Mouse (Mus musculus) limb, embryonic 14.5 days (tissue): ENCODE data around the gene Dync1h1. TPM values are rescaled to one million over a fixed set of nuclear protein-coding genes. Genes with fewer than 3 reads are reported as not detected.
A peak's percentile ranks its signal among the peaks of the same experiment; 100 is the strongest.
"Not testable (repeated sequence)": the region's sequence is repeated elsewhere in the genome, so short reads cannot be mapped to it uniquely, and the experiment has no call there.

ENCODE experiments used
- ATAC-seq: fragments of 200-750 bp; cut with Nextera tagmentation; 2 replicates; pipeline ENCODE4 v1.8.0; 2017; ENCODE audit warnings: low read depth, moderate number of reproducible peaks, moderate TSS enrichment; ENCODE audit not compliant: low FRiP score
- DNase-seq: peaks from one replicate; pipeline ENCODE4 v3.0.0-alpha.2; 2015; ENCODE audit warnings: low spot score
- H3K27ac ChIP-seq: fragments of 300-500 bp; sonication (generic); replicated peaks from 2 replicates; pipeline ENCODE4 v1.5.1; 2014; ENCODE audit warnings: low read depth, mild to moderate bottlenecking, low read length, moderate library complexity, mixed read lengths
- H3K27me3 ChIP-seq: fragments of 300-500 bp; sonication (generic); 2 replicates; pipeline ENCODE4 v1.6.1; 2014; ENCODE audit warnings: low read length, mixed read lengths; ENCODE audit not compliant: control insufficient read depth, insufficient read depth
- H3K36me3 ChIP-seq: fragments of 300-500 bp; sonication (generic); 2 replicates; pipeline ENCODE4 v1.6.1; 2014; ENCODE audit warnings: mild to moderate bottlenecking, low read length, moderate library complexity, mixed read lengths; ENCODE audit not compliant: control insufficient read depth, insufficient read depth
- H3K4me1 ChIP-seq: fragments of 300-500 bp; sonication (generic); 2 replicates; pipeline ENCODE4 v1.6.1; 2014; ENCODE audit warnings: antibody characterized with exemption, low read length, mixed read lengths; ENCODE audit not compliant: control insufficient read depth, insufficient read depth
- H3K4me2 ChIP-seq: fragments of 300-500 bp; sonication (generic); replicated peaks from 2 replicates; pipeline ENCODE4 v1.6.1; 2014; ENCODE audit warnings: low read depth, mild to moderate bottlenecking, low read length, moderate library complexity; ENCODE audit not compliant: severe bottlenecking
- H3K4me3 ChIP-seq: fragments of 300-500 bp; sonication (generic); replicated peaks from 2 replicates; pipeline ENCODE4 v1.5.1; 2014; ENCODE audit warnings: low read length
- H3K9ac ChIP-seq: fragments of 300-500 bp; sonication (generic); 2 replicates; pipeline ENCODE4 v1.6.1; 2014; ENCODE audit warnings: mild to moderate bottlenecking, low read depth, low read length, moderate library complexity; ENCODE audit not compliant: severe bottlenecking
- H3K9me3 ChIP-seq: fragments of 300-500 bp; sonication (generic); 2 replicates; pipeline ENCODE4 v1.6.1; 2016; ENCODE audit warnings: low read length; ENCODE audit not compliant: control insufficient read depth
- POLR2A ChIP-seq: fragments of 200-500 bp; IDR thresholded peaks from 2 replicates; pipeline ENCODE4 v1.8.0; 2012; ENCODE audit warnings: inconsistent platforms, mild to moderate bottlenecking, moderate library complexity, borderline replicate concordance; ENCODE audit not compliant: insufficient read depth, insufficient read length; ENCODE audit errors: extremely low read depth
- WGBS: fragments of 180-500 bp; shearing (Covaris S2); extraction: QIAGEN DNeasy Blood & Tissue Kit; methylation state at CpG from one replicate; pipeline ENCODE4 v1.1.7; 2014; 5-methylcytosine and 5-hydroxymethylcytosine counted together
- polyA plus RNA-seq, 2 experiments: library from polyadenylated mRNA; depleted of rRNA in 1 of 2; stranded (reverse) in 1 of 2; unstranded in 1 of 2; fragments of >200 nt; fragmentation: Nextera tagmentation in 1 of 2; extraction: Ambion mirVana in 1 of 2; gene quantifications; 2 replicates each; pipeline versions ENCODE4 v1.2.1 to v1.2.3; 2012 to 2014

Dync1h1 gene
- polyA plus RNA-seq, 2 experiments, result 69.2 to 183 TPM

GRCm38 (mm10) chr12:110683580-110683979, 82.3 kb downstream of the Dync1h1 start:
- Histone ChIP-seq H3K4me3 (no peak overlapping the region), H3K4me2 (no peak overlapping the region), H3K9me3 (no peaks in the 10 kb centered on the region), H3K27me3 (no peaks in the 10 kb centered on the region), H3K4me1 (no peaks in the 10 kb centered on the region; the same call in 1 of the 2 replicates), H3K9ac (no peak overlapping the region), H3K36me3 (peaks cover 6% of the 10 kb centered on the region; the same call in 1 of the 2 replicates), H3K27ac (no peak overlapping the region)
- ATAC-seq (no peak), DNase-seq (no peak)
- no peak for TF ChIP-seq POLR2A
- no CpG with 5 or more reads among the region's 1 CpGs for WGBS

GRCm38 (mm10) chr12:110687894-110688734, 86.9 kb downstream of the Dync1h1 start:
- Histone ChIP-seq H3K9ac (no peak overlapping the region), H3K4me2 (no peak overlapping the region), H3K27me3 (no peaks in the 10 kb centered on the region), H3K4me1 (no peaks in the 10 kb centered on the region; the same call in 1 of the 2 replicates), H3K36me3 (peaks cover 33% of the 10 kb centered on the region), H3K27ac (0 out of 2 replicates have a peak overlapping the region, but pooled peaks have one; percentile 48), H3K4me3 (no peak overlapping the region), H3K9me3 (no peaks in the 10 kb centered on the region)
- DNase-seq (peak; percentile 76), ATAC-seq (no peak)
- 66% methylated on average over 12 of the region's 12 CpGs for WGBS
- TF ChIP-seq POLR2A, result no peak

DNA sequence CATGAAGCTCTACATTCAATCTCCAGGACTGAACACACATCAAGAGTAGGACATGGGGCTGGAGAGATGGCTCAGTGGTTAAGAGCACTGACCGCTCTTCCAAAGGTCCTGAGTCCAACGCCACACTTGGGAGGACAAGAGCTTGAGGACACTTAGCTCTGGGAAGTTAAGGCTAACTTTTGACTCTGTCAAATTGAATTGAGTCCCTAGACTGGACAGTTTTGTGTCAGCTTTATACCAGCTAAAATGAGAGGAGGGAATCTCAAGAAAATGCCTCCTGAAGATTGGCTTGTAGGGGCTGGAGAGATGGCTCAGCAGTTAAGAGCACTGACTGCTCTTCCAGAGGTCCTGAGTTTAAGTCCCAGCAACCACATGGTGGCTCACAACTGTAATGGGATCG, 87.7 kb downstream of the Dync1h1 start:
- H3K27me3 ChIP-seq, ATAC-seq, H3K27ac ChIP-seq, H3K4me1 ChIP-seq, H3K9ac ChIP-seq, H3K4me3 ChIP-seq, DNase-seq, H3K4me2 ChIP-seq, H3K9me3 ChIP-seq: not testable (repeated sequence)
- 97% methylated on average over 3 of the region's 3 CpGs for WGBS
- H3K36me3 ChIP-seq, result peaks cover 39% of the 10 kb centered on the region

DNA sequence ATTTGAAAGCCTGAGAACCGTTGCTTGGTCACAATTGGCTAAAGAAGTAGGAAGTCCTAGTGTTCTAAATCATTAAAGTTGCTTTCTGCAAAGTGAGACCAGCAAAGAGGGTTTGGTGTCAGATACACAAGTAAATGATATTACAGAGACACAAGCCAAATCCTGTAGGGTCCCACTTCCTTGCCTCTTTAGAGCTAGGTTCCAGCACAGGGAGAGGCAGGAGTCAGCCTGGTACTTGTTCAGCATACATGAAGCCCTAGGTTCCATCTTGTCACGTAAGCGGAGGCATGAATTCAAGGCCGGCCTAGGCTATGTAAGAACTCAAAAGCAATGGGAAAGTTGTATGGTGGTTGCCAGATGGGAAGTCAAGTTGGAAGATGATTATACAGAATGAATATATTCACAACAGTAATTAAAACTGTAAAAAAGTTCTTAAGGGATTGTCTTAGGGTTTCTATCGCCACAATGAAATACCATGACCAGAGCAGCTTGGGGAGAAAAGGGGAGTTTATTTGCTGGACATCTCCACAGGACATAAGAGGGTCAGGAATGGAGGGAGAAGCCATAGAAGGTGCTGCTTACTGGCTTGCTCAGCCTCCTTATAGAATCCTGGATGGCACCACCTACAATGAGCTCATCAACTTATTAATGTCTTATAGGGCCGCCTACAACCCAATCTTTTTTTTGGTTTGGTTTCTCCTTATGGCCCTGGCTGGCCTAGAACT, 88.8 kb downstream of the Dync1h1 start:
- no peak for TF ChIP-seq POLR2A
- Histone ChIP-seq H3K36me3 (peaks cover 47% of the 10 kb centered on the region), H3K4me2 (no peak overlapping the region), H3K9ac (no peak overlapping the region), H3K27ac (no peak overlapping the region), H3K4me3 (no peak overlapping the region), H3K27me3 (no peaks in the 10 kb centered on the region), H3K4me1 (peaks cover 7% of the 10 kb centered on the region), H3K9me3 (no peaks in the 10 kb centered on the region)
- DNase-seq (no peak), ATAC-seq (no peak)
- WGBS, result 87% methylated on average over 6 of the region's 6 CpGs

DNA sequence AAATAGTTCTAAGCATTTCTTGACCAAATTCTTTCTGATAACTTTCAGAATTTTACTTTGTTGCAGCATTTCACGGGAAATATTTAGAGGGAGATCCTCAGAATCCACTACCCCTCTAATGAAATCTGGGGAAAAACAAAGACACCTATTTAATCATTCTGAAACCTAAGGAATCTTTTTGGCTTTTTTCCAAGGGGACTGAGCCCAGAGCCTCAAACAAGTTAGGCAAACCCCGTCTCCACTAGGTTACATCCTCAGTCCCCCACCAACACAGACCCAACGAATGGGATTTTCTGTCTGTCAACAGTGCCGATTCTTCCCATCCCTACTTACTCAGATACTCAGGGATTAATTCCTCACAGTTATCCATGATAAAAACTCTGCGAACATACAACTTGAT, 92.1 kb downstream of the Dync1h1 start:
- not testable (repeated sequence) for H3K4me3 ChIP-seq, H3K27ac ChIP-seq, DNase-seq, H3K9ac ChIP-seq, ATAC-seq, H3K27me3 ChIP-seq, H3K4me2 ChIP-seq, H3K9me3 ChIP-seq
- H3K4me1 ChIP-seq, result peaks cover 11% of the 10 kb centered on the region; the same call in 1 of the 2 replicates
- 75% methylated on average over 5 of the region's 5 CpGs for WGBS
- peaks cover 42% of the 10 kb centered on the region for H3K36me3 ChIP-seq
